Mouse (Mus musculus): ENCODE measurements around the gene Srek1ip1. TPM values are rescaled to one million over a fixed set of nuclear protein-coding genes. Genes with fewer than 3 reads are reported as not detected.

Srek1ip1 gene
- 10 to 100 TPM; 18.0 to 20.3 TPM for total RNA-seq (2021)

- intact Hi-C loops (cut with DNase I), result no loop called here
- no peak for DNase-seq
These were observed at the start of gene Srek1ip1 for GRCm38 (mm10) chr13:104792184-104792583. Srek1ip1 (plus strand) TSS chr13:104792484.

- intact Hi-C loops (cut with DNase I), result no loop called here
- DNase-seq, result no peak
These were observed 49.4 kb upstream of the Srek1ip1 start for GRCm38 (mm10) chr13:104742866-104743265.

- no peak for DNase-seq
- intact Hi-C loops (cut with DNase I), result no loop called here
These were observed 45.3 kb upstream of the Srek1ip1 start for GRCm38 (mm10) chr13:104747032-104747431.

GRCm38 (mm10) chr13:104759381-104759780 is 32.9 kb upstream of the Srek1ip1 start:
- DNase-seq, result no peak
- intact Hi-C loops (cut with DNase I), result no loop called here

GRCm38 (mm10) chr13:104762401-104762800 is 29.9 kb upstream of the Srek1ip1 start:
- DNase-seq, result no peak
- intact Hi-C loops (cut with DNase I), result no loop called here

- no peak for DNase-seq
- intact Hi-C loops (cut with DNase I), result no loop called here
These were observed 29.1 kb upstream of the Srek1ip1 start for GRCm38 (mm10) chr13:104763193-104763592.

- no peak for DNase-seq
- intact Hi-C loops (cut with DNase I), result no loop called here
These were observed 13.1 kb upstream of the Srek1ip1 start for GRCm38 (mm10) chr13:104779104-104779670.

GRCm38 (mm10) chr13:104787260-104787659 is 5.0 kb upstream of the Srek1ip1 start:
- intact Hi-C loops (cut with DNase I), result no loop called here
- DNase-seq, result no peak

- peak; percentile 11 to 33 for DNase-seq
- intact Hi-C loops (cut with DNase I), result loop anchor here (1.0 to 2.0 kb wide), 2 partner anchors 109 to 504 kb away; no protein-coding TSS in a partner anchor
These were observed 2.6 kb upstream of the Srek1ip1 start for GRCm38 (mm10) chr13:104789663-104790062.

- intact Hi-C loops (cut with DNase I), result no loop called here
- DNase-seq, result no peak
These were observed 2.1 kb downstream of the Srek1ip1 start for GRCm38 (mm10) chr13:104794421-104794820.

GRCm38 (mm10) chr13:104799067-104799466 is 6.8 kb downstream of the Srek1ip1 start:
- no peak for DNase-seq
- intact Hi-C loops (cut with DNase I), result no loop called here

GRCm38 (mm10) chr13:104799566-104800182 is 7.4 kb downstream of the Srek1ip1 start:
- no peak for DNase-seq
- intact Hi-C loops (cut with DNase I), result no loop called here

- no peak for DNase-seq
- intact Hi-C loops (cut with DNase I), result loop anchor here (1.0 kb wide), 1 partner anchor 135 kb away; no protein-coding TSS in a partner anchor
These were observed 13.4 kb downstream of the Srek1ip1 start for GRCm38 (mm10) chr13:104805681-104806080.

GRCm38 (mm10) chr13:104816270-104816634 is 24.0 kb downstream of the Srek1ip1 start:
- intact Hi-C loops (cut with DNase I), result loop anchor here (10.0 kb wide), 1 partner anchor 239 kb away; the partner anchor contains the start of gene Rgs7bp
- no peak for DNase-seq

GRCm38 (mm10) chr13:104816635-104817571 is 24.6 kb downstream of the Srek1ip1 start, which contains the start of gene Cwc27:
Cwc27 (minus strand) TSS chr13:104817142.
- intact Hi-C loops (cut with DNase I), result loop anchor here (10.0 kb wide), 1 partner anchor 238 kb away; the partner anchor contains the start of gene Rgs7bp

GRCm38 (mm10) chr13:104817696-104818095 is 25.4 kb downstream of the Srek1ip1 start:
- intact Hi-C loops (cut with DNase I), result loop anchor here (10.0 kb wide), 1 partner anchor 237 kb away; the partner anchor contains the start of gene Rgs7bp

More at GRCm38 (mm10) chr13:104816635-104817571, 24.6 kb downstream of the Srek1ip1 start, which contains the start of gene Cwc27:
- peak; percentile 85 to 91 for DNase-seq

GRCm38 (mm10) chr13:104821192-104821591 is 28.9 kb downstream of the Srek1ip1 start:
- intact Hi-C loops (cut with DNase I), result no loop called here

More at GRCm38 (mm10) chr13:104817696-104818095, 25.4 kb downstream of the Srek1ip1 start:
- no peak for DNase-seq

GRCm38 (mm10) chr13:104821908-104822307 is 29.6 kb downstream of the Srek1ip1 start:
- no peak for DNase-seq
- intact Hi-C loops (cut with DNase I), result no loop called here

More at GRCm38 (mm10) chr13:104821192-104821591, 28.9 kb downstream of the Srek1ip1 start:
- no peak for DNase-seq

- intact Hi-C loops (cut with DNase I), result no loop called here
- no peak for DNase-seq
These were observed 30.1 kb downstream of the Srek1ip1 start for GRCm38 (mm10) chr13:104822411-104822838.

- intact Hi-C loops (cut with DNase I), result no loop called here
- DNase-seq, result no peak
These were observed 33.2 kb downstream of the Srek1ip1 start for GRCm38 (mm10) chr13:104825470-104825869.

- intact Hi-C loops (cut with DNase I), result no loop called here
- DNase-seq, result no peak
These were observed 40.5 kb downstream of the Srek1ip1 start for GRCm38 (mm10) chr13:104832811-104833210.

Measured in heart, postnatal 36 days (tissue).